Mouse (Mus musculus): ENCODE measurements around the gene Ptprm.

The Ptprm gene

DNA sequence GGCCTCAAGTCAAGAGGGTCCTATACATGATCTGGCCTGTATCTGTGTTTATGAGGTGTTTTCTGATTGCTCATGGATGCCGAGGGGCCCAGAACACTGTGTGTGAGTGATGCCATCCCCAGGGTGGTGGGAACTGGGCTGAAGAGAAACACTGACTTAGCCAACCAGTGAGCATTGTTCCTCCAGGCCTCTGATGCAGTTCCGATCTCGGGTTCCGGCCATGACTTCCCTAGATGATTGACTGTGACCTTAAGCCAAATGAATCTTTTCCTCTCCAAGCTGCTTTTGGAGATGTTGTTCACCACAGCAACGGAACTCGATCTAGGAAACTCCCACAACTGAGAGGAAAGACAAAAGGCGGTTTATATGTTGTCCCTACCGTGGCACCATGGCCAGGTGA, 9.1 kb downstream of the Ptprm start:
- no peak for DNase-seq (ENCODE audit: low spot score)

DNA sequence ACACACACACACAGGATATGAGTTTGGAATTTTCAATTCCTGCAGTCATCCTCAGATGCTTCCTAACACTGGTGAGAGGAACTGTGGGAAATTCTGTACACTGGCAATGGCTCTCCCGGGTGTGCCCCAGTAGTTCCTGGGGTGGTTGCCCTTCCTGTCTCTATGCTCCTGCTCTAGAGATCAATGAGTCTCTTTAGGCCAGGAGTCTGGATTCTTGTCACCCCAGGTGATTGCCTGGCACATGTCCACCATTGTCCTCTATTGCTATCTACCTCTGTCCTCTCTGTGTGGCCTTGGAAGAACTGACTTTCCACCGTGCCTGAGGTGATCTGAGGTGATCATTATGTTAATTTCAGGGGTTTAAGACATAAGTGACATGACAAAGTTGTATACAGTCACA, 10.8 kb downstream of the Ptprm start:
- no peak for DNase-seq (ENCODE audit: low spot score)

DNA sequence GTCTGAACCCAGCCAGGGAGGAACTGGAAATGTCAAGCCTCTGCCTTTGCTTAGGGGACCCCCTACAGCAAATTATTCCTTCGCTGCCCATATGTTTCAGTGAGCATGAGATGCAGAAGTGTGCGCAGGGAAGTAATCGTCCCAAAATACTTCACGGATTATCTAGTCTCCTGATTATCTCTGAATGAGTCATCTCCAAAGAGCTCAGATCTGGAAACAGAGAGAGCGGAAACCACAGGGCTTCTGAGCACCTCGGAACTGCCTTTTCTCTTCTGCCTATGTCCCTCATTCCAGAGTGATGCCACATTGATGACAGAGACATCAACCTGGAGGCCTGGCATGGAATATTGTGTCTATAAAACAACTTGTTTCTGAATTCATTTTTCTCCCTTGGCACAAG, 11.3 kb downstream of the Ptprm start:
- DNase-seq (ENCODE audit: low spot score) = no peak

DNA sequence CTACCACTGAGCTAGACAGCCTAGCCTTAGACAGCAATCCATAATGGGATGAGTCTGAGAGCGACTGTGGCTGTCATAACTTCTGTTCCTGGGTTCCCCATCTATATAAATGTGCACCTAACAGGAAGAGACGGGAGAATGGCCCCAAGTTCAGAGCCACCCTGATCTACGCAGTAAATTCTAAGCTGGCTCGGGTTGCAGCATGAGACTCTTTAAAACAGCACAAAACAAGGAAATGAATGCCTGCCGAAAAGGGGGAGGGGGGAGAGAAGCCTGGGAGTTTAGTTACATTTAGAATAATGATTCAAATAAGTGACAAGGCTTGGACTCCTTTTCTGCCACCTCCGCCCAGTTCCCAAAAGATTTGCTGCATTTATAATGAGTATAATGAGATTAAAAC, 13.9 kb downstream of the Ptprm start:
- no peak for DNase-seq (ENCODE audit: low spot score)

DNA sequence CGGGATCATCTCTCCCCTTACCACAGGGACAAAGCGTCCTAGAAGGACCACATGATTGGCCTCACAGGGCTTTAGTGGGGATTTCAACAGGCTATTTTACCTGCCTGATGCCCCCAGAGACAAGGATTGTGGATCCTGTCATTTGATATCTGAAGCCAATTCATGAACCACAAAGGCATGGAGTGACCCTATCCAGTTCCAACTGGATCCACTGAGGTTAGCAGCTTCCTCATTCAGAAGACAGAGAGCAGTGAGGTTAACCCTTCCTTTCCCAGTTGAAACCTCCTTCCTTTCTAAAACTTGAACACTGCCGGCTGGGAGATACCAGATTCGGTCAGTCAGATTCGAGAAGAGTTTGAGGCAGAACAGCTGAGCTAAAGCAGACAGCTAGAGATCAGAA, 14.7 kb downstream of the Ptprm start:
- no peak for DNase-seq (ENCODE audit: low spot score)

DNA sequence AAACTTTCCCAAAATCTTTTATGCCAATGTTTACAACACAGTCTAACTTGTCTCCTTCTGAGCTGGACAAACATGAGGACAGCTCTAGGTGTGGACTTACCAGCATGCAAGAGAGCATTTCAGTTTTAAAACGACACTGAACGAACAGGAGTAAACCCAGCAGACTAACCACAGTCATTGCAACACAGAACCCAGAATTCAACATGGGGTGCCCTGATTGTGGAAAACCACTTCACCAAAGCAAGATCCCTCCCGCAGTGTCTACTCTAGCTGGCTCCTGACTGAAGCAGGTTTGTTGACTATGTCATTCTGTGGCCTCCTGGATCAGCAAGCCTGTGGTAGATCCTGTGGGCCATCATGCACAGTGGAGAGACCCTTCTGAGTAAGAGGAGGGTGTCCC, 19.9 kb downstream of the Ptprm start:
- DNase-seq (ENCODE audit: low spot score) = no peak

DNA sequence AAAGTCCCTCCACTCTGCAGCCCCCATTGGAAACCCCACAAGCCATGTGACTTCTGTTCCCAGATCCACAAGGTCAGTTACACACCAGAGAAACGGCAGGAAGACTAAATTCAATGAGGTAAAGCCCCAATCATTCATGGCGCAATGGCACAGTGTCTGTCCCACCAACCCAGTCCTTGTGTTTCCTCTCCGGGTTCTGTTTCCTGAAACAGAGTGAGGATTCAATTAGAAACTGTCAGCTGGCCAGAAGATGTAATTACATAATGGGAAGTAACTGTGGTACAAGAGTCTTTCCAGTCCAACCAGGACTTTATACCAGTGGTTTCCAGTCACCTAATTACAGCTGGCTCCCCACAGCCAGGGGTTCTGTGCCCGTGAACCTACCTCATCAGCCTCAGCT, 24.8 kb downstream of the Ptprm start:
- DNase-seq (ENCODE audit: low spot score) = no peak

DNA sequence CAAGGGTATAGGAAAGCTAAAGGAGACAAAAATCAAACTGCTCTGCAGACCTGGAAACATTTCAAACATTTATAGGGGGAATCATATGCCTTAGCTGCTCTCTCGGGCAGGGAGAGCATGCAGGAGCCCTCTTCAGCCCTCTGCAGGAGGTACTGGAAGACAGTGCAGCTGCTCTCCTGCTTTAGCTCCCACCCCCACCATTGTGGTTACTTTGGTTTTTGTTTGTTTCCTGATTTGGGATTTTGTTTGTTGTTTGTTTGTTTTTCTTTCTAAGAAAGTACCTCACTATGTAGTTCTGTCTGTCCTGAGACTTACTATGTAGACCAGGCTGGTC, 29.8 kb downstream of the Ptprm start:
- no peak for DNase-seq (ENCODE audit: low spot score)

DNA sequence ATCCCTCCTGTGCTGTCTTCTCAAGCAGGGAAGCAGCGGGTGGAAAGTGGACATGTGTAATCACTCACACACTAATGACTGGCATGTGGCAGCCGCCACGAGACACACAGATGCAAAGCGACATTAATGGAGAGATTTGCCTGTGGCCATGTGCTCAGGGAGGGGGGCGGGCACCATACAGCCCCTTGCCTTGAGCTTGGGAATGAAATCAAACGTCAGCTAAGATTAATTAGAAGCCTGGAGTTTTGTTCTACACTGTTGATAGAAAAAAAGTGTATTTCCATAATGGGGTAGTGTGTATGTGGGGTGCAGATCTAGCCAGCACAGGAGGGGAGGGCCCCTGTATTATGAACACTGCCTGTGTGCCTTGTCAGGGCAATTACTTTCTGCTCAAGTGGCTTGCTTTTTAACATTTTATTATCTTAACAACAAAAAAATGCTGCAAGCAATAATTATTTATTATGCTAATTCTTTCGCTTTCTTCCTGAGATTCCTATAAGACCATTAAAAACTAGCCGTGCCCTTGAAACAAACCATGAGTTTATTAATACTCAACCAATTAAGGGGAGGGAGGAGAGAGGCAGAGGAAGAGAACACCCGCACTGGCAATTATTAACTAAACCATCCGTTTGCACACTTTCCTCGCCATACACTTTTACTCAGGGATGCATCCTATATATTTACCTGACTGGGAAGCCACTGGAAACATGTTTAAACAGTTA, 30.3 kb downstream of the Ptprm start:
- no peak for DNase-seq (ENCODE audit: low spot score)

DNA sequence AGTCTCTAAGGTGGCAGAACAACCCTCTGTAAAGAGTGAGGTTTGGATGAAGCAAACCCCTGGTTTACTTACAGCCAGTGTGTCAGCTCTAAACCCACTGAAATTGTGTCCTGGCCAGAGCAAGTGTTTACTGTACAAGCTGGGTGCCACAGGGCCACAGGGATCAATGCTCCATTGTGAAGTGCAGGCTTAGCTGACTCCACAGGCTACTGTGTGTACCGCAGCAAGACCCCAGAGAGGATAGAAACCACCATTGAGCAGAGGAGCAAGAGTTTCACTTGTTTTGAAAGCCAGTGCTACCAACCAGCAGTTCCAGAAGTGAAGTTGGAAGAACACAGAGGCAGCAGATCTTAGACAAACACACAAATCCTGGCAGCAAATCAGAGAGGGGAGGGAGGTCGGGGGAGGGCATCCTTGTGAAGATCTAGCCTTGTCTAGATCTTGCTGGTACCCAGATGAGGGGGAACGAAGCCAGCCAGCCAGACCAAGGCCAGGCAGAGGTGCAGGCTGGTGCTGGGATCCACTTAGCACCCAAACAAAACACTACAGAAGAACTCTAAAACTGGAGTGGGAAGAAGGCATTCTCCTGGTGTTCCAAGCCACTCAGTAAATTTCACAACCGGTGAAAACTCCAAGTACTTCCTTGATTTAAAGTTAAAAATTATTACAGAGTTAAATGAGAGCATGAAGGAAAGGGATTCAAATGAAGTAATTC, 39.6 kb downstream of the Ptprm start:
- peak; percentile 53 for DNase-seq (ENCODE audit: low spot score)

DNA sequence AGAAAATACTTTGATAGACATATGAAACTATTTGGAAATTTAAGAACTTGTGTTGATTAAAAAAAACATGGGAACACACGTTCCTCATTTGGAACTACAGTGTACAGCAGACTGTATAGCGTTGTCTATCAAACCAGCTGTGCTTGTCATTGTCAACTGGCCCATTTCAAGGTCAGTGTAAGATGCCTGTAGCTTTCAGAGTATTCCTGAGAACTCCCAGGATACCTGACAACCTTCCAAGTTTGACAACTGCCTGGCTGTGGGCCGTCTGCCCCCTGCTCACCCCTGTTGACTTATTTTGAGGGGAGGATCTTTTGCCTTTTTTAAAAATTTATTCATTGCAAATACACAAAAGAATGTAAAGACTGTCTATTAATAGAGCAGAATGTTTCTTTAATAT, 45.8 kb downstream of the Ptprm start:
- DNase-seq (ENCODE audit: low spot score) = no peak

DNA sequence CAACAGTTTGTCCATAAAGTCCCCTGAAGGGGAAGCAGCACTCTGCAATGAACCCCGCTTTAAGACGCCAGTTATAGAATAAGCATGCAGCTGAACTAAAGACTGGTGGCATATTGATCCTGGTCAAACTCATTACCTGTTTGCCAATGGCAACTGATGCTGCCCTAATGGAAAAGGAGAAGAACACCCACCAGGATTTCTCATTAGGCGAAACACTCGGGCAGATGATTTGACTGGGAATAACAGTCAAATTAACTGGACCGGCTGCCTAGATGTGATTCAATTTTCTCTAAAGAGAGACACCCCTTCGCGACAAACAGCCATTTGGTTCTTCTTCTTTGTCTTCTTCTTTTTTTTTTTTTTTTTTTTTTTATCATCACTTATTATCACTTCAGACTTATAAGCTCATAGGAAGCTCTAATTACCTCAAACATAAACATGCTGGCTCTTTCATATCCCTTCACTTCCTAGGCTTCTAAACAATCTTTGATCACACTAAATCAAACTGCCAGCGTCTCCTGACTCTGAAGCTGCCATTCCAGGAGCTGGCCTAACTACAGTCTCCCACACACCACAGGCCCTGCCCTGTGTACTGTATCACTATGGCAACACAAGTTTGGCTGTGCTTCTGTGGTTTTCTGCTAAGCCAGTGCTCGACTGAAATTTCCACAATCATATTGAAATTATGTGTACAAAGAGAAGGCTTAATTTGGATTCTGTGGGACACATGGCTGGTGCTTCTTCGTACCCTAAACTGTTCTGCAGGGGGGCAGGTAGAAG, 48.0 kb downstream of the Ptprm start:
- no peak for DNase-seq (ENCODE audit: low spot score)

DNA sequence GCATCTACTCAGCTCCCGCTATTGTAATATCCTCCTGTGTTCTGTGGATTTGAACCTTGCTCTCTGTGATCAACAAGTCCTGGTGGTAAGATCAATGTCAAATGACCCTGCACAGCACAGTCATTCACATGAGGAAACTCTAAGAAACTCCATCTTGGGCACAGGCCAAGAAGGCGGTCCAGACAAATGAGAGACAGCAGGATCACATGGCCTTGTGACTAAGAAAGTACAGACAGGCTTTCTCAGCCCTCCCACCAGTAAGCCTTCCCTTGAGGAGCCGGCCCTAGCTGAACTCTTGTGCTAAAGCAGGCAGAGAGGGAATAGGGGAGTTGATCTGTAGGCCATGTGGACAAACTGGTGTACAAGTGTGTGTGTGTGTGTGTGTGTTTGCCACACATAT, 49.4 kb downstream of the Ptprm start:
- DNase-seq (ENCODE audit: low spot score) = peak; percentile 44

DNA sequence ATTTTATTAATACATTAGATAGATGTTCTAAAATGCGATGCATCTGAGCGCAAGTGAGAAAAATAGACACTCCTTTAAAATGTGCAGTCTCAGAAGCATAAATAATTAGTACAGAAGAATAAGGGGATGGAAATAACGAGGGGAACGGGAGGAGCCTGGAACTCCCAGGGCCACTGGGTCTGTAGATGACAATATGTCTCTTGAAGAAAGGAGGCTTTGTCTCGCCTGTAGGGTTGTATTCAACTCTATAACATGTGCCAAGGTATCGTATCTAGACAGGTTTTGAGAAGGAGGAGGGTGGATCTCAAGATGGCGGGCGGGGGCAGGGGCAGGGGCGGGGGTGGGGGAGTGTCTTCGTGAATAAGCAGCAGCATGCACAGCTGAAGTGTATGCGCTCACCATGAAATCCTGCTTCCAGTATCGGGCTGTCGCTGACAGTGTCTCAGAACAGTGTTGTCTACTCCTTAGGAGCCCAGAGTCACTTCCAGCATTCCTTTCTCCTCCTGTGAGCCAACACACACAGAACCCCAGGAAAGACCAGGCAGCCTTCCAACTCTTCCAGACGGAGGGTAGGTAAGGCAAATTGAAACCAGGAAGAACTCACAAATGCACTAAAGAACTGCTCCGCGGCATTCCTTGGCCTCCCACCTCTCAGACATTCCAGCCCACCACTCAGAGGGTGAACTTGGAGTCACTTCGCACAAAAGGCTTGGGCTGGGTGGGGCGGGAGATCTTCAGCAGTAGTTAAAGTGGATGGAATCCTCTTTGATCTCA, 50.7 kb downstream of the Ptprm start:
- no peak for DNase-seq (ENCODE audit: low spot score)

DNA sequence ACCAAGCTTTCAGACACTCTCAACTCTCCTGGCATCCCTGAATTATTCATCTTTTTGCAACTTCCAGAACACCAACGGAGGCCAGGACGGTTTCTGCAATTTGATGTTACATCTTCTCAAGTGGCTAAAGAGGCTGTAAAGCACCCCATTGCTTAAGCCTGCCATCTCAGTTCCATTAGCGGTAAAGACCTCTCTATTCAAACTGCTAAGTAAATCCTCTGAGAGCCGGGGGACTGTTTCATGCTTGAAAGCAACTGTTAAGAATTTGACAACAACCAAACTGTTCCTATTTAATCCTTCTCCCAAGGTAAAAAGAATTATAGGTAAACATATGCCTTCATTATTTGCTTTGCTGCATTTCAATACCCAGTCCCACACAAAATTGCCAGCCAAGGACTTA, 51.7 kb downstream of the Ptprm start:
- DNase-seq (ENCODE audit: low spot score) = no peak

DNA sequence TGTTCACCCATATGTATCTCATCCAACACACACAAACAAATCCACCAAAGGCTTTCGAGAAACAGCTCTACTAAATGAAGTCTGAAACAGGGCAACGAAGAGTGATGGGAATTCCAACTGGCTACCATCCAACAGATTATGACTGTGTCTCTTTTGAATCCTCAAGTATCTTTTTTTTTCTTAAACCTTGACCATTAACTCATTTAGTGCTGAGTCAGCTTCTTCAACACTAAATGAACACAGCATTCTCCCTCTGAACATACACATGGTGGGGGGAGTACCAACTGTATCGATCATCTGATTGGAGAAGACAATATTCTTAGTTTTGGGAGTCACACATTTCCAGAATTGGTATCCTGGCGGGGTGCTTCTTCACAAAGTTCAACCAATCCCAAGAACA, 52.2 kb downstream of the Ptprm start:
- no peak for DNase-seq (ENCODE audit: low spot score)

DNA sequence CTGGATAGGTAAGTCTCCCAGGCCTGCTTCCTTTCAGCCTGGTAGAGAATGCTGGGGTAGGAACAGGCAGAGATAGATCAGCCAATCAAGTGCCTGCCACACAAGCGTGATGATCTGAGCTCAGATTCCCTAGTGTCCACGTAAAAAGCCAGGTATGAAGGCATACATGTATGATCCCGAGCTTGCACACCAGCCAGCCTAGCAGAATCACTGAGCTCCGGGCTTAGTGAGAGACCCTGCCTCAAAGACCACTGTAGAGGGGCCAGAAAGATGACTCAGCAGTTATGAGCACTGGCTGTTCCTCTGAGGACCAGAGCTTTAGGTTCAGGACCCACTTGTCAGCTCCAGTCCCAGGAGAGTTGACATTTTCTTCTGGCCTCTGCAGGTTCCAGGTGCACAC, 52.9 kb downstream of the Ptprm start:
- no peak for DNase-seq (ENCODE audit: low spot score)

DNA sequence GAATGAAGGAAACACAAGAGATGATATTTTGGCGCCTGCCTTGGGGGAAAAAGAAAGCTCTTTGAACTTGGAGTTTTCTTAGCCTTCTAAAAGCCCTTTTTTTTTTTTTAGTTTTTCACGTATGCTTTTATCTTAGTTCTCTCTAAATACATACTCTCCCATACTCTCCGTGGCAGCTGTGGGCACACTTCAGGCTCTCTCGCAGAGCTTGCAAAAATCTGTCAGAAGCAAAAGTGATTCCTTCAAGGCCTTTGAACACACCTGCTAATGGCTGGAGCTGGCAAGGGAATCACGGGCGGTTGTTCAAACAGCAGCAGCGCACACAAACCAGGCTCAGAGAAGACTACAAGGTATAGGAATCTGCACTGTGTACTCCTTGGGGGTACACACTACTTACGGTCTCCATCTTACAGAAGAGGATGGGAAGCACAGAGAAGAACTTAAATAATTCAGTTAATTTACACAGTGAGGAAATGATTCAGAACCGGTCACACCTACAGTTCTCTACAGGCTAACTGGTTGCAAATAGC, 55.9 kb downstream of the Ptprm start:
- DNase-seq (ENCODE audit: low spot score) = no peak

DNA sequence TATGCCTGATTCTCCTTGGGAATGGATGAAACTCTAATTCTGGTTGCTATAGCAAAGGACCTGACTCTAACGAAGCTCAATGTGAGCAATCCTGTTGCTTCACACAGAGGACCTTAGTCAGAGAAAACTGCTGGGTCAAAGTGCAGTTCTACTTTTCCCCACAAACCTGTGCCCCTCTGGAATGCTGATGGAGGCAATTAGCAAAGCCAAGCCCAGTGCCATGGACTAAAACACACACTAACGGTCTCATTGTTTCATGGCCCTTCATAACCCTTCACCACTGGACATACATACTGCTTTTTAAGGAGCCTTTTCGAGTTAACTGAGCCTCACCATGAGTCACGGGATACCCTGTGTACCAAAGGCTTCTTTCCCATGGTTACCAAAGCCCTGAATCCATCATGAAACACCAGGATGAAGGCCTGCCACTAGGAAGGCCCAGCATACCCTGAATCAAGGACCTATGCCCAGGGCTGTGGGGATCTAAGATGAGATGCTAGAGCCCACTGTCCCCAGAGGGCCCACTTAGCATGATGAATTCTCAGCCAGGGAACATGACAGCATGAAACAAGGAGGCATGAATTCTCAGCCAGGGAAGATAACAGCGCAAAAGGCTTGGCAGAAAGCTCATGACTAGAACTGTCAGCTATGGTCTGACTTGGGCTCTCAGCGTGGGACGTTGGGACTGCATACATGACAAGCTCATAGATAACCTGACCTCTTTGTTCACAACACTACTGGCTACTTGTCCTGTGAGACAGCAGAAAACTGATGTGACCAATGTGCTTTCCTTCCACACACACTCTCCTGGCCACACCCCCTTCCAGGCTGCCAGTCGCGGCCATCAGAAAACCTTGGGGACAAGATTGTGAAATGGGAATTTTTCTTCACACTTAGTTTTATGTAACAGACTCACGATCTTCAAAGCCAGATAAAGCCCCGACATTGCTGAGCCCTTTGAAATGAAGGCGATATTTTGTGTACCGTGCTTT, 57.4 kb downstream of the Ptprm start:
- no peak for DNase-seq (ENCODE audit: low spot score)

DNA sequence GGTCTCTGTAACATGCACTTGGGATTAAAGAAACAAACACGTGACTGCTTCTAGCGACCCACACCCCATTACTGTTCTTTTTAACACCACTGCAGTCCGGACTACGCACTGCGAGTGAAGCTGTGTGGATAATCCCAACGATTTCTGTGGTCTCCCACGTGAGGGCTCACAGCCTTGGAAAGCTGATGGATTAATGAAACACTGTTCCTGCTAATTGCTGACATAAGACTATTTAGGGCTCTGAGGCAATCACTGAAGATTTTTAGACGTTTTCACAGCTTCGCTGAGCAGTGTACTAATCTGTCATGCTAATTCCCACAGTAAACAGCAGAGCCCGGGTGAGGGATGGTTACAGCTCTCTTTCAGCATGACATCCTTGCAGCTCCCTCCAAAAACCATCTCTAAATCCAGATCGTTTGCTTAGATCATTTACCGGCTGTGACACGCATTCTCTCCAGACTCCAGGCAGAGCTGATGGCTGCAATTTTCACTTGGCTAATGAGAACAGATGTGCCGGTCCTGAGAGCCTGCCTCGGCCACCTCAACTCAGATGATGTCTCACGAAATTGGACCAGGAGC, 63.5 kb downstream of the Ptprm start:
- no peak for DNase-seq (ENCODE audit: low spot score)

DNA sequence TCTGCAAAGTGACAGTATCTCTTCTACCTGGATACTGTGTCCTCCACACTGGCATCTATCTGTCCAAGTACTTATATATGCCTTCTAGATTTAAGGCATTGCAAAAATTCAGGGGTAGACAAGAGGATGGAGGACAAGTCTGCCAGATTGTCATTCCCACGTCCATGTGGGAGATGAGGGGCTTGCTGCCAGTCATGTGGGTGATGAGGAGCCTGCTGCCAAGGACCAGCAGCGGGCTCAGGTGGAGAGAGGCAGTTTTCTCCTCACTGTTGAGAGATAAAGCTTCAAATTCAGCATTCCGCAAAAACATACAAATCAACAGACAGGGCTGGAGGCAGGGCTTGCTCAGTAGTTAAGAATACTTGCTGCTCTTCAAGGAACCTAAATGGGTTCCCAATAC, 66.8 kb downstream of the Ptprm start:
- no peak for DNase-seq (ENCODE audit: low spot score)
